Mouse (Mus musculus) testis, postnatal 10 days (tissue): ENCODE results near the gene Nrap.
A peak's percentile ranks its signal among the peaks of the same experiment; 100 is the strongest.

Source experiments
- DNase-seq: peaks from one replicate; pipeline ENCODE4 v3.0.0; 2021; ENCODE audit warnings: low spot score

Nrap gene

GRCm38 (mm10) chr19:56300835-56301234 lies 89.0 kb downstream of the Nrap start:
- no peak for DNase-seq

GRCm38 (mm10) chr19:56297264-56297663 lies 92.6 kb downstream of the Nrap start:
- DNase-seq: no peak

GRCm38 (mm10) chr19:56296668-56297067 lies 93.2 kb downstream of the Nrap start:
- no peak for DNase-seq

GRCm38 (mm10) chr19:56294654-56295399 lies 95.0 kb downstream of the Nrap start:
- DNase-seq: peak; percentile 85

- DNase-seq: peak; percentile 47
Observed at GRCm38 (mm10) chr19:56292335-56292734, 97.5 kb downstream of the Nrap start.

GRCm38 (mm10) chr19:56291898-56292297 lies 97.9 kb downstream of the Nrap start:
- peak; percentile 47 for DNase-seq

GRCm38 (mm10) chr19:56289642-56290041 lies 100.2 kb downstream of the Nrap start:
- DNase-seq: no peak

- no peak for DNase-seq
Observed at GRCm38 (mm10) chr19:56288436-56288835, 101.4 kb downstream of the Nrap start.

- no peak for DNase-seq
Observed at GRCm38 (mm10) chr19:56287580-56288367, 102.1 kb downstream of the Nrap start.

GRCm38 (mm10) chr19:56286866-56287265 lies 103.0 kb downstream of the Nrap start, which contains the start of gene Habp2:
TSS of gene Habp2 (plus strand) at chr19:56287137.
- DNase-seq: no peak

GRCm38 (mm10) chr19:56285222-56285621 lies 104.6 kb downstream of the Nrap start:
- no peak for DNase-seq

GRCm38 (mm10) chr19:56278366-56278765 lies 111.5 kb downstream of the Nrap start:
- no peak for DNase-seq

- DNase-seq: no peak
Observed at GRCm38 (mm10) chr19:56277951-56278350, 111.9 kb downstream of the Nrap start.

GRCm38 (mm10) chr19:56277140-56277804 lies 112.6 kb downstream of the Nrap start:
- DNase-seq: no peak

- no peak for DNase-seq
Observed at GRCm38 (mm10) chr19:56272081-56272480, 117.8 kb downstream of the Nrap start.
